Mouse (Mus musculus): Measurements from ENCODE around the gene Tmc4.
A peak's percentile ranks its signal among the peaks of the same experiment; 100 is the strongest.

Gene Tmc4

GRCm38 (mm10) chr7:3630478-3630815 is 46.9 kb downstream of the Tmc4 start:
- DNase-seq, result no peak

GRCm38 (mm10) chr7:3629543-3630477 is 47.5 kb downstream of the Tmc4 start, which contains the start of the genes Tfpt and Prpf31:
Gene Tfpt, minus strand, starts transcription at chr7:3629929.
Gene Prpf31, plus strand, starts transcription at chr7:3629985.
- peak; percentile 90 for DNase-seq

GRCm38 (mm10) chr7:3629030-3629429 is 48.3 kb downstream of the Tmc4 start:
- no peak for DNase-seq

- DNase-seq, result peak; percentile 87
These were observed 59.9 kb downstream of the Tmc4 start, which contains the start of gene Ndufa3 for GRCm38 (mm10) chr7:3617242-3617995. Gene Ndufa3, plus strand, starts transcription at chr7:3617373.

GRCm38 (mm10) chr7:3616389-3617241 is 60.7 kb downstream of the Tmc4 start:
- no peak for DNase-seq

GRCm38 (mm10) chr7:3616057-3616388 is 61.3 kb downstream of the Tmc4 start, which contains the start of gene Oscar:
Gene Oscar, minus strand, starts transcription at chr7:3616157.
- DNase-seq, result no peak
